Mouse (Mus musculus) thymus, postnatal 0 days (tissue): ENCODE measurements around the gene Tgif2. TPM values are rescaled to one million over a fixed set of nuclear protein-coding genes. Genes with fewer than 3 reads are reported as not detected.
"Not testable (repeated sequence)": the region's sequence is repeated elsewhere in the genome, so short reads cannot be mapped to it uniquely, and the experiment has no call there.

ENCODE experiments used
- DNase-seq: peaks from one replicate; pipeline ENCODE4 v3.0.0-alpha.2; 2015; ENCODE audit warnings: low spot score
- polyA plus RNA-seq: library from polyadenylated mRNA; unstranded; fragments of >200 nt; fragmentation: Nextera tagmentation; extraction: Ambion mirVana; gene quantifications from 2 replicates; pipeline ENCODE4 v1.2.1, GENCODE M21; 2015

Gene Tgif2
- polyA plus RNA-seq, 1 experiment from 2014 or later = 17.2 TPM

- no peak for DNase-seq
Observed at GRCm38 (mm10) chr2:156842711-156843110, 2.9 kb downstream of the Tgif2 start.

- DNase-seq = no peak
Observed at GRCm38 (mm10) chr2:156843331-156843730, 3.5 kb downstream of the Tgif2 start.

- DNase-seq = no peak
Observed at GRCm38 (mm10) chr2:156844715-156845114, 4.9 kb downstream of the Tgif2 start.

- DNase-seq = no peak
Observed at GRCm38 (mm10) chr2:156847653-156848052, 7.8 kb downstream of the Tgif2 start.

GRCm38 (mm10) chr2:156848526-156849182 lies 8.8 kb downstream of the Tgif2 start:
- DNase-seq = no peak

GRCm38 (mm10) chr2:156850505-156850904 lies 10.7 kb downstream of the Tgif2 start:
- DNase-seq = no peak

- not testable (repeated sequence) for DNase-seq
Observed at GRCm38 (mm10) chr2:156853584-156853983, 13.8 kb downstream of the Tgif2 start.

- not testable (repeated sequence) for DNase-seq
Observed at GRCm38 (mm10) chr2:156853999-156854771, 14.4 kb downstream of the Tgif2 start.

- no peak for DNase-seq
Observed at GRCm38 (mm10) chr2:156856311-156856710, 16.5 kb downstream of the Tgif2 start.

- no peak for DNase-seq
Observed at GRCm38 (mm10) chr2:156857385-156857791, 17.6 kb downstream of the Tgif2 start.

GRCm38 (mm10) chr2:156857835-156858234 lies 18.0 kb downstream of the Tgif2 start, which contains the start of gene 4930518I15Rik:
4930518I15Rik (minus strand) TSS chr2:156857946.
- no peak for DNase-seq

- DNase-seq = no peak
Observed at GRCm38 (mm10) chr2:156858671-156859070, 18.9 kb downstream of the Tgif2 start.

- DNase-seq = peak; percentile 63
Observed at GRCm38 (mm10) chr2:156862041-156862717, 22.4 kb downstream of the Tgif2 start.

GRCm38 (mm10) chr2:156862772-156863486 lies 23.1 kb downstream of the Tgif2 start, which contains the start of gene Rab5if:
Rab5if (plus strand) TSS chr2:156863128.
- DNase-seq = peak; percentile 98

GRCm38 (mm10) chr2:156863487-156864160 lies 23.8 kb downstream of the Tgif2 start:
- DNase-seq = peak; percentile 45

GRCm38 (mm10) chr2:156864481-156864880 lies 24.7 kb downstream of the Tgif2 start:
- no peak for DNase-seq

GRCm38 (mm10) chr2:156868994-156869393 lies 29.2 kb downstream of the Tgif2 start:
- DNase-seq = no peak

- DNase-seq = no peak
Observed at GRCm38 (mm10) chr2:156869554-156869953, 29.7 kb downstream of the Tgif2 start.

- no peak for DNase-seq
Observed at GRCm38 (mm10) chr2:156870519-156870918, 30.7 kb downstream of the Tgif2 start.

- DNase-seq = peak; percentile 79
Observed at GRCm38 (mm10) chr2:156873629-156874028, 33.8 kb downstream of the Tgif2 start.
